Mouse (Mus musculus) lung, embryonic 14.5 days (tissue): ENCODE measurements around the gene Mrpl2. TPM values are rescaled to one million over a fixed set of nuclear protein-coding genes. Genes with fewer than 3 reads are reported as not detected.

Experiments used
- ATAC-seq: fragments of 200-750 bp; cut with Nextera tagmentation; 2 replicates; pipeline ENCODE4 v1.8.0; 2017; ENCODE audit warnings: mild to moderate bottlenecking, moderate TSS enrichment, moderate library complexity; ENCODE audit not compliant: insufficient read depth
- DNase-seq: peaks from one replicate; pipeline ENCODE4 v3.0.0-alpha.2; 2015
- H3K27ac ChIP-seq: fragments of 300-500 bp; sonication (generic); 2 replicates; pipeline ENCODE4 v1.5.1; 2014; ENCODE audit warnings: low read depth, mild to moderate bottlenecking, moderate library complexity
- H3K27me3 ChIP-seq: fragments of 300-500 bp; sonication (generic); 2 replicates; pipeline ENCODE4 v1.6.1; 2014; ENCODE audit warnings: low read length, control low read depth; ENCODE audit not compliant: insufficient read depth
- H3K36me3 ChIP-seq: fragments of 300-500 bp; sonication (generic); 2 replicates; pipeline ENCODE4 v1.6.1; 2014; ENCODE audit warnings: control low read depth; ENCODE audit not compliant: insufficient read depth
- H3K4me1 ChIP-seq: fragments of 300-500 bp; sonication (generic); 2 replicates; pipeline ENCODE4 v1.6.1; 2014; ENCODE audit warnings: antibody characterized with exemption, control low read depth; ENCODE audit not compliant: insufficient read depth
- H3K4me2 ChIP-seq: fragments of 300-500 bp; sonication (generic); 2 replicates; pipeline ENCODE4 v1.6.1; 2014; ENCODE audit warnings: mild to moderate bottlenecking
- H3K4me3 ChIP-seq: fragments of 300-500 bp; sonication (generic); 2 replicates; pipeline ENCODE4 v1.5.1; 2014; ENCODE audit warnings: low read depth, low read length
- H3K9ac ChIP-seq: fragments of 300-500 bp; sonication (generic); 2 replicates; pipeline ENCODE4 v1.6.1; 2014
- H3K9me3 ChIP-seq: fragments of 300-500 bp; sonication (generic); 2 replicates; pipeline ENCODE4 v1.6.1; 2016; ENCODE audit warnings: low read depth, low read length, control low read depth
- CTCF ChIP-seq: IDR thresholded peaks from 2 replicates; pipeline ENCODE4 v1.5.1; 2016; ENCODE audit warnings: antibody characterized with exemption, low read depth
- WGBS: fragments of 180-500 bp; shearing (Covaris S2); extraction: QIAGEN DNeasy Blood & Tissue Kit; methylation state at CpG from one replicate; pipeline ENCODE4 v1.1.7; 2014; 5-methylcytosine and 5-hydroxymethylcytosine counted together
- polyA plus RNA-seq: library from polyadenylated mRNA; unstranded; fragments of >200 nt; fragmentation: Nextera tagmentation; extraction: Ambion mirVana; gene quantifications from 2 replicates; pipeline ENCODE4 v1.2.1, GENCODE M21; 2014

The Mrpl2 gene
- polyA plus RNA-seq, 1 experiment from 2014 or later: 113 TPM

- no peaks in the 10 kb centered on the region for H3K27me3 ChIP-seq
- H3K4me1 ChIP-seq: no peaks in the 10 kb centered on the region
- no peak for TF ChIP-seq CTCF
- 88% methylated on average over 2 of the region's 2 CpGs for WGBS
- H3K4me3 ChIP-seq: no peak overlapping the region
- no peak for DNase-seq
- H3K4me2 ChIP-seq: no peak overlapping the region
- no peaks in the 10 kb centered on the region for H3K9me3 ChIP-seq
- ATAC-seq: no peak
- H3K36me3 ChIP-seq: peaks cover 47% of the 10 kb centered on the region
- H3K27ac ChIP-seq: no peak overlapping the region
- no peak overlapping the region for H3K9ac ChIP-seq
Measured at GRCm38 (mm10) chr17:46691390-46691789, 45.4 kb downstream of the Mrpl2 start.

- H3K4me2 ChIP-seq: no peak overlapping the region
- no peaks in the 10 kb centered on the region for H3K9me3 ChIP-seq
- 52% methylated on average over 1 of the region's 1 CpGs for WGBS
- no peak overlapping the region for H3K4me3 ChIP-seq
- no peaks in the 10 kb centered on the region for H3K4me1 ChIP-seq
- DNase-seq (no peak), ATAC-seq (no peak)
- H3K36me3 ChIP-seq: peaks cover 41% of the 10 kb centered on the region
- H3K27ac ChIP-seq: no peak overlapping the region
- TF ChIP-seq CTCF: no peak
- no peak overlapping the region for H3K9ac ChIP-seq
- H3K27me3 ChIP-seq: no peaks in the 10 kb centered on the region
Measured at GRCm38 (mm10) chr17:46694517-46695063, 48.6 kb downstream of the Mrpl2 start.

DNA sequence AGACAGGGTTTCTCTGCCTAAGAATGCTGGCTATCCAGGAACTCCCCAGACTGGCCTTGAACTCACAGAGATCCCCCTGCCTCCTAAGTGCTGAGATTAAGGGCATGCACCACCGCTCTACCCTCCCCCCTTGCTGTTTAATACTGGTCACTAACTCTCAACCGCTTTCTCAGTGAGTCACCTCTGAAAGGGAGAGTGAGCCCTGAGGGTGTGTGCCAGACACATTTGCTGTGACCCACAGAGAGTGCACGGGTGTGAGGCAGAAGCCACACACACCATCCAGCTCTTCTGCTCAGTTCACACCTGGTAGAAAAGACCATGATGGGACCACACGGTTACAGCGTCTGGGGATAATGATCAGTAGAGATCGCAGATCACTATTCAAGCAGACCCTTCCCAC, 52.5 kb downstream of the Mrpl2 start:
- H3K27ac ChIP-seq: no peak overlapping the region
- no peak for TF ChIP-seq CTCF
- peaks cover 26% of the 10 kb centered on the region for H3K36me3 ChIP-seq
- no peaks in the 10 kb centered on the region for H3K27me3 ChIP-seq
- H3K4me2 ChIP-seq: no peak overlapping the region
- peaks cover 4% of the 10 kb centered on the region; the same call in 1 of the 2 replicates for H3K4me1 ChIP-seq
- no peak for DNase-seq
- 85% methylated on average over 6 of the region's 6 CpGs for WGBS
- no peaks in the 10 kb centered on the region for H3K9me3 ChIP-seq
- no peak overlapping the region for H3K4me3 ChIP-seq
- no peak overlapping the region for H3K9ac ChIP-seq
- ATAC-seq: no peak

DNA sequence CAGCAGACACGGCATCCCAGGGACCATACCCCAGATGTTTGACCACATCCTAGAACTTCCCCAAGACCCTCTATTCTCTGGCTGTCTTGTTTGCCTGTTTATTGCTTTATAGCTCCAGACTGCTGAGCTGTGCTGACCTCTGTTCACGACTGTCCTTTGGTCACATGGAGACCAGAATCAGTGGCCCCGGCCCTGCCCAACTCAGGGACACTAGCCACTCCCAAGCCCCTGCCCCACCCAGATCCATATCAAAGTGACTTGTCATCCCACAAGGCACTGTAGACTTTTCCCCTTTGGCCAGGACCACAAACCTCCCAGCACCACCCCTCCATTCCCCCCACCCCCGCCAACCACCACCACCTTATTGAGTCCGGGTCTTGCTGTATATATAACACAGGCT, 53.2 kb downstream of the Mrpl2 start:
- H3K4me1 ChIP-seq: peaks cover 10% of the 10 kb centered on the region; the same call in 1 of the 2 replicates
- no peak for TF ChIP-seq CTCF
- no peak for ATAC-seq

More for the DNA sequence above, 53.2 kb downstream of the Mrpl2 start:
- no peaks in the 10 kb centered on the region for H3K9me3 ChIP-seq
- DNase-seq: no peak
- WGBS: 81% methylated on average over 5 of the region's 5 CpGs
- no peak overlapping the region for H3K4me2 ChIP-seq
- H3K4me3 ChIP-seq: no peak overlapping the region
- peaks cover 26% of the 10 kb centered on the region for H3K36me3 ChIP-seq
- no peak overlapping the region for H3K27ac ChIP-seq
- no peaks in the 10 kb centered on the region for H3K27me3 ChIP-seq
- no peak overlapping the region for H3K9ac ChIP-seq

Other genes starting within 250 kb of the Mrpl2 start
- 0.41 TPM in 1 of 2 replicates, not detected in the other for gene Crip3, start 217.3 kb upstream of the Mrpl2 start, polyA plus RNA-seq
- gene Slc22a7, start 207.8 kb upstream of the Mrpl2 start, polyA plus RNA-seq: not detected in 2 replicates
- 0.05 and 0.11 TPM in 2 replicates for gene Ttbk1, start 158.6 kb upstream of the Mrpl2 start, polyA plus RNA-seq
- 50.3 and 60.8 TPM in 2 replicates for gene Dnph1, start 149.5 kb upstream of the Mrpl2 start, polyA plus RNA-seq
- gene Cul9, start 99.8 kb upstream of the Mrpl2 start, polyA plus RNA-seq: 2.8 and 2.9 TPM in 2 replicates
- 11.4 and 15.1 TPM in 2 replicates for gene Srf, start 90.1 kb upstream of the Mrpl2 start, polyA plus RNA-seq
- gene Ptk7, start 16.7 kb upstream of the Mrpl2 start, polyA plus RNA-seq: 79.5 and 99.3 TPM in 2 replicates
- gene Klc4, start 207 bp upstream of the Mrpl2 start, polyA plus RNA-seq: 20.2 and 21.4 TPM in 2 replicates
- gene Cul7, start 4.1 kb downstream of the Mrpl2 start, polyA plus RNA-seq: 36.6 TPM in 2 replicates
- gene Rrp36, start 28.1 kb downstream of the Mrpl2 start, polyA plus RNA-seq: 47.6 and 48.5 TPM in 2 replicates
- gene Mea1, start 32.6 kb downstream of the Mrpl2 start, polyA plus RNA-seq: 123 and 131 TPM in 2 replicates
- 108 and 111 TPM in 2 replicates for gene Klhdc3, start 34.7 kb downstream of the Mrpl2 start, polyA plus RNA-seq
- gene Ppp2r5d, start 58.9 kb downstream of the Mrpl2 start, polyA plus RNA-seq: 97.6 and 104 TPM in 2 replicates
- gene Pex6, start 65.2 kb downstream of the Mrpl2 start, polyA plus RNA-seq: 23.0 and 25.7 TPM in 2 replicates
- 0.77 and 1.5 TPM in 2 replicates for gene Gnmt, start 82.9 kb downstream of the Mrpl2 start, polyA plus RNA-seq
- 77.4 and 79.3 TPM in 2 replicates for gene Cnpy3, start 106.0 kb downstream of the Mrpl2 start, polyA plus RNA-seq
- 0.24 and 0.37 TPM in 2 replicates for gene Ptcra, start 117.5 kb downstream of the Mrpl2 start, polyA plus RNA-seq
- gene 2310039H08Rik, start 126.4 kb downstream of the Mrpl2 start, polyA plus RNA-seq: 58.2 and 64.7 TPM in 2 replicates
- 169 and 171 TPM in 2 replicates for gene Rpl7l1, start 136.4 kb downstream of the Mrpl2 start, polyA plus RNA-seq
- 4.7 and 6.5 TPM in 2 replicates for gene Bicral, start 212.3 kb downstream of the Mrpl2 start, polyA plus RNA-seq
- 58.5 and 61.2 TPM in 2 replicates for gene Tbcc, start 244.5 kb downstream of the Mrpl2 start, polyA plus RNA-seq